Mouse (Mus musculus): ENCODE results near the gene Loxl4. TPM values are rescaled to one million over a fixed set of nuclear protein-coding genes. Genes with fewer than 3 reads are reported as not detected.

Gene Loxl4
- total and polyA plus RNA-seq, 3 experiments = not detected

DNA sequence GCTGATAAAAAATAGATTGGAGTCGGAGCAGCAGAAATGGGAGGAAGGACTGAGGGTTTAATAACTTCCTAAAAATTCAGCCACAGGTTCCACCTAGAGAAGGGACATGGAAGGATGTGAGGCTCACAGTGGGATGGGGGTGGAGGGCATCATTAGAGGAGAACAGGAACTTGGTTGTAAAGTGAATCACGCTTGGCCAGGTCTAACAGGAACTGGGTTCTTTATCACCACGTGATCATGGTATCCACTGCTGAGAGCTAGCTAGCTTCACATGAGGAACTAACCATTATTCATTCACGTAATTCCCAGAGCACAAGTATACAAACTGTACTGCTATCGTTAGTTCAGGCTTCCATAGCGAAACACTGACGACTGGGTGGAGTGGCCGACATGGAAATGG, 26.9 kb upstream of the Loxl4 start:
- Histone ChIP-seq H3K27me3 (ENCODE audit: insufficient read depth, low read length) (peaks cover 2% of the 10 kb centered on the region; the same call in 1 of the 2 replicates), H3K4me3 (ENCODE audit: low read depth, low read length) (no peak overlapping the region), H3K4me1 (ENCODE audit: insufficient read depth, low read depth, low read length) (no peaks in the 10 kb centered on the region), H3K9me3 (replicated peaks) (no peaks in the 10 kb centered on the region), H3K36me3 (replicated peaks) (no peaks in the 10 kb centered on the region)
- DNase-seq (ENCODE audit: low spot score) (no peak), ATAC-seq (ENCODE audit: extremely low read depth, insufficient number of reproducible peaks, low FRiP score, poor library complexity, severe bottlenecking) (no peak)
- TF ChIP-seq CTCF (IDR thresholded peaks at IDR 0.05; ENCODE audit: low read depth, low read length) (no peak), GATA2 (IDR thresholded peaks at IDR 0.05; ENCODE audit: borderline replicate concordance, low read depth, low read length) (no peak), POLR2AphosphoS5 (IDR thresholded peaks at IDR 0.05; ENCODE audit: insufficient replicate concordance, low read depth, low read length) (no peak), GATA1 (IDR thresholded peaks at IDR 0.05; ENCODE audit: borderline replicate concordance, low read length) (no peak), TAL1 (conservative IDR thresholded peaks at IDR 0.05; ENCODE audit: low read depth, low read length) (no peak)

DNA sequence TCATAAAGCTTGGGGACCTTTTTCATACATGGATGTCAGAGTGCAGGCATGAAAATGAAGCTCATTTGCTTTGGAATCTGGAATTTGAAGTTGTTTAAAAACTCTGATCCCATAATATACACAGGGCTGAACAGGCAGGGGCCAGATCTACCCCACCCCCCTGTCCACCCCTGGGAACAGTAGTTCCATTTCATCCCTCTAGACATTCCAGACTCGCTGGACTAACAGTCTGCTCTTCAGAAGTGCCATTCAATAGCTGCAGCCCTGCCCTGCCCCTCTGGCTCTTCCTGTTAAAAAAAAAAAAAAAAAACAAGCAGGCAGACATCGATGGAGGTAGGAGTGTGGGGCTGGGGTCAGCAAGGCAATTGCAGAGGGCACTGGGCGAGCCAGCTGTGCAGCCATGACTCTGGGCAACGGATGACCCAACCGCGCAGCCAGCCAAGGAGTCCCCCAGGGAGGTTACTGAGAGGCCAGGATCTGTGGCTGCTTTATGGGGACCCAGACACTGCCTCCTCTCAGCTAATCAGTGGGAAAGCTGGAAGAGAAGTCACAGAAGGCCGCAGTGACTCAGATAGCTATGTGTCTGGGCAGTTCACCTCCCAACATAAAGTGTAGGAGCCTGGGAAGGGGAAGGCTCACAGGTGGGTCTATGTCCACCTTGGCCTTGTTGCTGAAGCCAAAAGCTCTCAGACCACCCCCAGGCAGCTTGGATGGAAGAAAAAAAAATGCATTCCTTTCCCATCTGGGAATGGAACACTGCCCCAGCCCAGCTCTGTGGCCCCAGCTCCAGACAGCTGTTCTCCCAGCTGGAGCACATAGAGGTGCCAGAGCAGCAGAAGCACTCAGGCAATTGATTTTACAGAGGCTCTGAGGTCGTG, 26.2 kb upstream of the Loxl4 start:
- no peaks in the 10 kb centered on the region for H3K4me1 ChIP-seq (ENCODE audit: insufficient read depth, low read depth, low read length)
- no peak overlapping the region for H3K4me3 ChIP-seq (ENCODE audit: low read depth, low read length)
- H3K27me3 ChIP-seq (ENCODE audit: insufficient read depth, low read length) = peaks cover 2% of the 10 kb centered on the region; the same call in 1 of the 2 replicates
- no peak for TF ChIP-seq POLR2AphosphoS5 (IDR thresholded peaks at IDR 0.05; ENCODE audit: insufficient replicate concordance, low read depth, low read length)
- no peak for TF ChIP-seq GATA1 (IDR thresholded peaks at IDR 0.05; ENCODE audit: borderline replicate concordance, low read length)
- no peak for TF ChIP-seq CTCF (IDR thresholded peaks at IDR 0.05; ENCODE audit: low read depth, low read length)
- TF ChIP-seq GATA2 (IDR thresholded peaks at IDR 0.05; ENCODE audit: borderline replicate concordance, low read depth, low read length) = no peak
- no peak for TF ChIP-seq TAL1 (conservative IDR thresholded peaks at IDR 0.05; ENCODE audit: low read depth, low read length)
- no peak for DNase-seq (ENCODE audit: low spot score)
- no peaks in the 10 kb centered on the region for H3K9me3 ChIP-seq (replicated peaks)
- no peak for ATAC-seq (ENCODE audit: extremely low read depth, insufficient number of reproducible peaks, low FRiP score, poor library complexity, severe bottlenecking)
- no peaks in the 10 kb centered on the region for H3K36me3 ChIP-seq (replicated peaks)

DNA sequence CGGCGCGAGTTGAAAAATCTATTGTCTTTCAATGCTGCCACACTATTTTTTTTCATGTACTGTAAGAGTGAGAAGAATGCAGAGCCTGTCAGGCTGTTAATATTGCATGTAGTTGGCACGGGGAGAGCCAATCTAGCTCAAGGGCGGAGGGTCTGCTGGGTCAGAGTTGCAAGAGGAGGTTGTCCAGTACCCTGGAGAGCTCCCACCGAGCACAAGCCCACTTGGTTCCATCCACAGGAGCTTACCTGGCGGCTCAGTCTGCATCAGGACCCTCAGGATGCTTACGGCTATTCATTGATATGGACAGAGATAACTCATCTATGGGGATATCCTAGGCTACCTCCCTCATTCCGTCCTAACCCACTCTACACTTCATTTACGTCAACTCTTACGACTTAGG, 24.0 kb upstream of the Loxl4 start:
- DNase-seq (ENCODE audit: low spot score) (no peak), ATAC-seq (ENCODE audit: extremely low read depth, insufficient number of reproducible peaks, low FRiP score, poor library complexity, severe bottlenecking) (no peak)
- Histone ChIP-seq H3K27me3 (ENCODE audit: insufficient read depth, low read length) (peaks cover 2% of the 10 kb centered on the region; the same call in 1 of the 2 replicates), H3K36me3 (replicated peaks) (no peaks in the 10 kb centered on the region), H3K4me1 (ENCODE audit: insufficient read depth, low read depth, low read length) (no peaks in the 10 kb centered on the region), H3K9me3 (replicated peaks) (no peaks in the 10 kb centered on the region), H3K4me3 (ENCODE audit: low read depth, low read length) (no peak overlapping the region)
- TF ChIP-seq CTCF (IDR thresholded peaks at IDR 0.05; ENCODE audit: low read depth, low read length) = no peak

DNA sequence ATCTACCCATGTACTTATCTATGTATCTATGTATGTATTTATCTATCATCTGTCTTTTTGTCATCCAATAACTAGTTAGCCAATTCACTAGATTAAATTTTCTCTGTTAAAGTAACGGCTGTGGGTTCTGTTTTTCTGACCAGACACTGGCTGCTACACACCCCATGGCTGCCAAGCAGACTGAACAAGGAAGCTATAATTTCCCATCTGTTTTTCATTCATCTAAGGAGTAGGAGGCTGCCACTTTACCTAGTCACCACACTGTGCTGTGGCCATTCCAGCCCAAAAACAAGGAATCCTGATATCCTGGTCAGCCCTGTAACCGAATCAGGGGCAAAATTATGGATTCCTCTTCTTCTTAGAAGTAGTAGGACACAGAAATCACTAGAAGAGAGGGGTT, 21.0 kb upstream of the Loxl4 start:
- no peak for ATAC-seq (ENCODE audit: extremely low read depth, insufficient number of reproducible peaks, low FRiP score, poor library complexity, severe bottlenecking)

DNA sequence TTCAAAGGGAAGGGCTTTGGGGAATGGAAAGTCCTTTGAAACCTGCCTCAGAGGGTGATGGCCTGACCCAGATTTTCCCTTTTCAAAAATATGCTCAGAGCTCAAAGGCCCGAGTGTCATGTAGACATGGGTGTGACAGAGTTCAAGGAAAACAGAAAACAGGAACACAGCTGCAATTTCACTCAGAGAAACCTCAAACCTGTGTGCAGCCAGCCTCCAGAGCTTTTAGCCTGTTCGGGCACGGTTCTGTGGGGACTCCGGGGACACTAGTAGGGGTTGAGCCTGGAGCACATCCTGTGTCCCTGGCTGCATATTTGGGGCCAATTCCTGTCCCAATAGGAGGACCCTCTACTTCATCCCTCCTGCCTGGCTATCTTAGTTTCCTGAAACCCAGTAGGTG, 19.7 kb upstream of the Loxl4 start:
- no peaks in the 10 kb centered on the region for H3K4me1 ChIP-seq (ENCODE audit: insufficient read depth, low read depth, low read length)
- no peaks in the 10 kb centered on the region for H3K9me3 ChIP-seq (replicated peaks)
- peaks cover 6% of the 10 kb centered on the region for H3K27me3 ChIP-seq (ENCODE audit: insufficient read depth, low read length)
- DNase-seq (ENCODE audit: low spot score) = no peak
- no peaks in the 10 kb centered on the region for H3K36me3 ChIP-seq (replicated peaks)
- no peak for TF ChIP-seq GATA1 (IDR thresholded peaks at IDR 0.05; ENCODE audit: borderline replicate concordance, low read length)
- TF ChIP-seq TAL1 (conservative IDR thresholded peaks at IDR 0.05; ENCODE audit: low read depth, low read length) = no peak
- no peak for TF ChIP-seq CTCF (IDR thresholded peaks at IDR 0.05; ENCODE audit: low read depth, low read length)
- TF ChIP-seq GATA2 (IDR thresholded peaks at IDR 0.05; ENCODE audit: borderline replicate concordance, low read depth, low read length) = no peak
- no peak for TF ChIP-seq POLR2AphosphoS5 (IDR thresholded peaks at IDR 0.05; ENCODE audit: insufficient replicate concordance, low read depth, low read length)
- ATAC-seq (ENCODE audit: extremely low read depth, insufficient number of reproducible peaks, low FRiP score, poor library complexity, severe bottlenecking) = no peak
- H3K4me3 ChIP-seq (ENCODE audit: low read depth, low read length) = no peak overlapping the region

More for the DNA sequence above, 21.0 kb upstream of the Loxl4 start:
- H3K4me1 ChIP-seq (ENCODE audit: insufficient read depth, low read depth, low read length) = no peaks in the 10 kb centered on the region
- H3K27me3 ChIP-seq (ENCODE audit: insufficient read depth, low read length) = peaks cover 6% of the 10 kb centered on the region
- TF ChIP-seq GATA1 (IDR thresholded peaks at IDR 0.05; ENCODE audit: borderline replicate concordance, low read length) (no peak), TAL1 (conservative IDR thresholded peaks at IDR 0.05; ENCODE audit: low read depth, low read length) (no peak), GATA2 (IDR thresholded peaks at IDR 0.05; ENCODE audit: borderline replicate concordance, low read depth, low read length) (no peak), CTCF (IDR thresholded peaks at IDR 0.05; ENCODE audit: low read depth, low read length) (no peak), POLR2AphosphoS5 (IDR thresholded peaks at IDR 0.05; ENCODE audit: insufficient replicate concordance, low read depth, low read length) (no peak)
- DNase-seq (ENCODE audit: low spot score) = no peak
- H3K9me3 ChIP-seq (replicated peaks) = no peaks in the 10 kb centered on the region
- H3K36me3 ChIP-seq (replicated peaks) = no peaks in the 10 kb centered on the region
- no peak overlapping the region for H3K4me3 ChIP-seq (ENCODE audit: low read depth, low read length)

DNA sequence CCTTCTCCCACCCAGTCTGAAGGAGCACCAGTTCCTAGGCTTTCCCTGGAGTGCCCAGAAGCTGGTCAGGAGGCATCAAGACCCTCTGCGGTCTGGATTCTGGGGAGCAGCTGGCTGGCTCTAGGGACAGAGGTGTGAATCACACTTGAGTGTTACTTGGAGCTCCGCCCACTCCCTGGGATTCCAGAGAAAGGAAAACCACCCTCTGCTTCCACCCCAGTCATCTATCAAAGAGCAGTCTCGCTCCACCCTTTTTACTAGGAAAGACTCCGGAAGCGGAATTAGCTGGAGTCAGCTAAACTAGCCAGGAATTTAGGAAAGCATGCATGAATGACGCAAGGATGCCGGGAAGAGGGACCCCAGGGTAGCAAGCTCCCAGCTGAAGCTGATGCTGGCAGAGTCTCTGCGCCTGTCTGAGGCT, 18.9 kb upstream of the Loxl4 start:
- Histone ChIP-seq H3K4me1 (ENCODE audit: insufficient read depth, low read depth, low read length) (no peaks in the 10 kb centered on the region), H3K27me3 (ENCODE audit: insufficient read depth, low read length) (peaks cover 6% of the 10 kb centered on the region), H3K4me3 (ENCODE audit: low read depth, low read length) (no peak overlapping the region), H3K36me3 (replicated peaks) (no peaks in the 10 kb centered on the region), H3K9me3 (replicated peaks) (no peaks in the 10 kb centered on the region)
- TF ChIP-seq CTCF (IDR thresholded peaks at IDR 0.05; ENCODE audit: low read depth, low read length) (no peak), POLR2AphosphoS5 (IDR thresholded peaks at IDR 0.05; ENCODE audit: insufficient replicate concordance, low read depth, low read length) (no peak), GATA1 (IDR thresholded peaks at IDR 0.05; ENCODE audit: borderline replicate concordance, low read length) (no peak), TAL1 (conservative IDR thresholded peaks at IDR 0.05; ENCODE audit: low read depth, low read length) (no peak), GATA2 (IDR thresholded peaks at IDR 0.05; ENCODE audit: borderline replicate concordance, low read depth, low read length) (no peak)
- no peak for DNase-seq (ENCODE audit: low spot score)
- ATAC-seq (ENCODE audit: extremely low read depth, insufficient number of reproducible peaks, low FRiP score, poor library complexity, severe bottlenecking) = no peak

All from G1E (cell line).